Mouse (Mus musculus) embryo, embryonic 10.5 days (tissue): ENCODE measurements at regions not wholly inside any gene's neighbourhood (a gene's known extent, or its start where the extent isn't known, plus 50 kb on each side); places are given as distances from the start of the nearest gene placed in this dataset.

ENCODE experiments used
- DNase-seq: peaks from one replicate; pipeline ENCODE4 v3.0.0-alpha.2; 2015; ENCODE audit warnings: low spot score

DNA sequence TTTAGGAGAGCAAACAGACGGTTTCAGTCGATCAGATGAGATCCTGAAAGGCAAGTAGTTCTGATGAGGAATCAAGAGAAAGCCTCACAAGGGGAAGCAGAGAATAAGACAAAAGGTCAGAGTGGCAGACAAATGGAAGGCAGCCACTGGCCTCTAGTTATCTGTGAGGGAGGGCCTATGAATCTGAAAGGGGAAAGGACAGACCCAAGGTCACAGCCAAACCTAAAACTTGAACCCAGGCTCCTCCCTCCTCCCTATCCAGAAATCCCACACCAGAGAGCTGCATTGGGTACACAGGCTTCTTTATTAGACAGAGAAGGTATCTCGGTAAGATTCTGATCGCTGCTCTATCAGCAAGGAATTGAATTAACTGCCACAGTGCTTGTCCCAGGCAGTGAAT is 476.0 kb downstream of the Prss52 start:
- DNase-seq = no peak

- no peak for DNase-seq
These were observed 476.8 kb downstream of the Prss52 start for GRCm38 (mm10) chr14:64580862-64581261.

DNA sequence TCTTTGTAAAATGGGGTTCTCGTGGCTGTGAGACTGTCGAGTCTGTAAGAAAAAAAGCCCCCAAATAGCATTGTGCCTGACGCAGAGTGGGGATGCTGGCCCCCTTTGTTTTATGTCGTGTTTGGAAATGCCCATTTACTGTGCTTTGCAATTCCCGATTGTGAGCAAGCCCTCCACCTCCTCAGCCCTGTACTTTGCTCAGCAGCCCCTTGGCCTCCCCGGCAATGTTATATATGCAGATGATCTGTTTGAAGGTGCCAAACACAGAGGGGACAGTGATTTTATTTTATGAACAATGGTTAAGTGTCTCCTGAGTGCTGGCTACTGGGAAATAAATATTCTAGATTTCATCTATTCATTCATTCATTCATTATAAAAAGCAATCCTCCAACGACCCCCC is 477.6 kb downstream of the Prss52 start:
- no peak for DNase-seq

DNA sequence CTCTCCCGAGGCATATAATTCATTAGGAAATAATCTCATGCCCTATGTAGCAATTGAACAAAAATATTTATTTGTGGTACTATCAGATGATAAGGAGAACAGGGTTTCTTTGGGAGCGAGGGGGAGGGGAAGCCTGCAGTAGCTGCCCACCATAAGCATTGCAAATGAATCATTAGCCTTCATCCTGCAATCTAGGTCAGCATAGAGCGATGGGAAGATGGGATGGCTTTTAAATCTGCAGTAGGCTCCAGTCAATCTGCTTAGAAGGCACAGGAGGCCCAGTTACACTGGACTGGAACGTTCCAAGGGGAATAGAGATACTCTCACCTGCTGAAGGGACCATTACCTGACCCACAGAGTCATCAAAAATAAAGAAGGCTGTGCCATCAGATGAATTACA is 478.7 kb downstream of the Prss52 start:
- DNase-seq = no peak

GRCm38 (mm10) chr14:64584221-64584620 is 480.1 kb downstream of the Prss52 start:
- DNase-seq = no peak

- DNase-seq = no peak
These were observed 481.0 kb downstream of the Prss52 start for GRCm38 (mm10) chr14:64585081-64585470.

DNA sequence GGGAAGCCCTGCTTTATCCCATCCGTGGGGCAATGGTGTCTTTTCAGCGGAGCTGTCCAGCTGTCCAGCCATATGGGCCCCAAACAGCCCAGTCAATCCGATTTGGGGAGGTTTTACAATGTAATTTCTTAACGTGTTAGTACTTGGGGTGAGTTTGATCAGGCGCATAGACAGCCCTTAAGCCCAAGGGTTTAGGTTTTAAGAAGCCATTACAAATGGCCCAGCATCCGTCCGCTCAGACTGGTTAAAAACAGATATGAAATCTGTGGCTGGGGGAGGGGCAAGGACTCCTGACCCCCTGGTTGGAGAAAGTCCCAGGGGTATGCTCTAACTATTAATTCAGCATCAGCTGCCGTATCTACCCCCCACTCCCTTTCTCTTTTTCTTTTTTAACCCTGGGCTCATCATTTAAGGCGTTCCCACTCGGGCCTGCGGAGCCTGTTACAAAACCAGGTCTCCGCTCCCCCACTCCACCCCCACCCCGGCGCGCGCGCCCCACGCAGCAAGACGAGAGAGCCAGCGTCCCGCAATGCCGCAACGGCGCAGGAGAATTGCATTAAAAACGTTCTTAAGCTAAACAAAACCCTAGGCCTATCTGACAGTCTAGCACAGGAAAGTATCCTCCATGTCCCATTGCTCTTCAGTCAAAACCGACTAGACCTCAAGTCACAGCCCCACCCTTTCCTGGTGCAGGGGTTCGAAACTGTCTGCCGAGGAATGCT is 481.5 kb downstream of the Prss52 start:
- peak; percentile 49 for DNase-seq

DNA sequence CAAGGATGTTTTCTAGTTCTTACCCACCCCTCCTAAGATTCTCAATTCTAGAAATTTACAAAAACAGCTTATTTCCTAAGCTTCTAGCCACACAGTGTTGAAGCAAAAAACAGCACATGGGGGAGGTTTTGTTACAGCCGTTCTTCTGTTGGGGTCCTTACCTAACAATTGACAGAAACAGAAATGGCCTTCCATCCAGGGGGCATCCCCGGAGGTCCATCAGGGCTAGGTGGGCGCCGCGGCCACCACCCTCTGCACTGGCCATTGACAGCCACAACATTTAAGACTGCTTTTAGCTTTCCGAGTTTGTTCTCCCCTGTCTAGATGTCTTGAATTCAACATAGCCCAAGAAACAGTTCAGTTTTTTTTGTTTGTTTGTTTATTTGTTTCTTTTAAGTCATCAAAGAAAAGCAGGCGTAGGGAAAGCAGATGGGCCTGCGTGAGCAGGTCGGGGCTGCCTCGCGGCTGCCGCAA is 482.3 kb downstream of the Prss52 start:
- DNase-seq = no peak

- peak; percentile 54 for DNase-seq
These were observed 483.0 kb downstream of the Prss52 start for GRCm38 (mm10) chr14:64586860-64587698.

- peak; percentile 41 for DNase-seq
These were observed 483.8 kb downstream of the Prss52 start for GRCm38 (mm10) chr14:64587699-64588434.

GRCm38 (mm10) chr14:64588561-64588960 is 484.5 kb downstream of the Prss52 start:
- DNase-seq = no peak

DNA sequence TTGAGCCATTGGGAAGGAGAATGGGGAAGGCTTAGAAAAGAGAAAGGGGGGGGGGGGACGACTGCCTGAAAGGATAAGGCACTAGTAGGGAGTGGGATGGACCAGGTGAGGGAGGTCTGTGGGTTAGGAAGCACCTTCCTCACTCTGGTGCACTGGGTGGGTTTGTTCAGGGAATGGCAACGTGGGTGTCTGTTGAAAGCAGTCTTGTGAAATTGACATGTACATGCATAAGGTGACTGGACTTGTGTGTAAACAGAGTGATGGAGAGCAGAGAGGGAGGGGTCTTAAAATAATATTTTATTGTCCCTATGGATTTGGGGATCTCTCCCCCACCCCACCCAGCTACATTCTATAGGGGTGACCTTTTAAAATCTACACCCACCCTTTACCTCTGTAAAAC is 485.0 kb downstream of the Prss52 start:
- DNase-seq = no peak

DNA sequence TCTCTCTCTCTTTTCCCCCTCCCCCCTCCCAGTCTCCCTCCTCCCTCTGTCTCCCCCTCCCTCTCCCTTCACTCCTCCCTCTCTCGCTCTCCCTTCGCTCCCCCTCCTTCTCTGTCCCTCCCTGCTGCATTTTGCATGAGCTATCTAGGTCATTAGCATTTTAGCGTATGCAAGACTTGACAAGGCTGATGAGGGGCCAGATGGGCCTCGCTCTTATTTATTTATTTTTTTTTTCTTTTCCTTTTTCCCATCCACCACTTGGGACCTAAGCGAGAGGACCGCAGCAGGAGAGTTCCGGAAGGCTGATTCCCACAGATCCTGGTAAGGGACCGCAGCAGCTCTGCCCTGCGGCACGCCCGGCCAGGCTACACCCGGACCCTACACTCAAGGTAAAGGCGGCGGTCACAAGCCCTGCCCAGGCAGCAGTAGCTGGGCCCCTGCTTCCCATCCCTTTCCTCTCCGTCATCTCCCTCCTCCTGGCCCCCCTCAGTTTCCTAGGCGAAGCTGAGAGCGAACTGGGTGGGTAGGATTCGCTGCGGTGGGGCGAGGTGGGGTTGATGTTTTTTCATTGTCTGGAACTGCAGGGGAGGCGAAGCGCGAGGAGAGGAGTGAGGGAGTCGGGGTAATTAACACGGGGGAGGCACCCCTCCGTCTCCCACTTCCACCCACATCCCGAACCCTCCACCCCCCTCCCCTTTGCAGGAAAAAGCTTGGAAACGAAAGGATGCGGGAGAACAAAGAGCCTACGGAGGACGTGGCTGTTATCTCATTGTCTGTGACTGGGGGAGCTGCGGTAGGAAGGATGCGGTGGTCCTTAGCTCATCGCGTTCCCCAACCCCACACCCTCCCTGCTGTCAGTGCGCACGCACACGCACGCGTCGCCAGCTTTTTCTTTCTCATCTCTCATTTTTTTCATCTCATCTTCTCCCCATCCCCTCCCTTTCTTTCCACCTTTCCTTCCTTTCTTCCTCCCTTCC is 485.8 kb downstream of the Prss52 start:
- peak; percentile 66 for DNase-seq

- DNase-seq = no peak
These were observed 486.5 kb downstream of the Prss52 start for GRCm38 (mm10) chr14:64590611-64591010.

- DNase-seq = no peak
These were observed 487.2 kb downstream of the Prss52 start for GRCm38 (mm10) chr14:64591091-64591976.

DNA sequence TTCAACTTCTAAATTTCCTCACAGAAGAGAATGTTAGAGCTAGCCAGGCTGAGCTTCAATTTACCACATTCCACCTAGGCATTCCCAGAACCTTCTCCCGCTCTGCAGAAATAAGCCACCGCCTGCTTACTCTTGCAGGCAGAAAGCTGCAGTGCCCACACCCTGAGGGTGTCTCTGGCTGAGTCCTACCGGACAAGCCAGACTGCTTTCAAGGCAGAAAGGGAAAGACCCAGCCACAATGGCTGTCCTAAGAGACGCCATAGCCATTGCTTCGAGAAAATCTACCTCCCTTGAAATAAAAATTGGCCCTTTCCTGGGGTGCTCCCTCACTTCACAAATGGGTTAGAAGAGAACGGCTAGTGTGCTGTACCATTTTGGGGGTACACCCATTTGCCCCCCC is 488.1 kb downstream of the Prss52 start:
- DNase-seq = no peak

DNA sequence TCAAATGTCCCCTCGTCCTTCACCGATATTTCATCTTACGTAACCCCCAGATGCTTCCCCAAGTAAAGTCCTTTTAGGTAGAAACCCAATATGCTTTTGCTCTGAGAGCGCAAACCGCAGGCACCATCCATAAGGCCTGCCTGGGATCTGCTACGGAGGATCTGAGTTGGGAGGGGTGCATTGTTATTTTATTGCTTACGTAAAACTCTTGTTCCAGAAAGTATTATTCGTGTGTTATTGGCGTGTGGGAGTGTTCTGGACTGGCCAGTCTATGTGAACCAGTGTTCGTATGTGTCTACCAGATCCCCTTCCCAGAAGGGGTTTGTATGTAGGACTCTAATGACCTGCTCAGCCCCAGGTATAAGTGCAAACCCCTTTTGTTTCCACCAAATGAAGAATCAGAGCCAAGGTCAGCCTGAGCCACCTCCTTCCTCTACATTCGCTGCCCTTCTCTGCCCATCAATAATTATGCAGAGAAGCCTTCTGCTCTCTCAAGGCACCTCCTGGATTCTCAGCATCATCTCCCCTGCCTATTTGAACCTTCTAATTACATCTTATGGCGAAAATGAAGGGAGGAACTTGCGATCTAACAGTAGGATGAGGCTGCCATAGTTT is 488.7 kb downstream of the Prss52 start:
- no peak for DNase-seq

- DNase-seq = peak; percentile 44
These were observed 489.5 kb downstream of the Prss52 start for GRCm38 (mm10) chr14:64593564-64593963.

DNA sequence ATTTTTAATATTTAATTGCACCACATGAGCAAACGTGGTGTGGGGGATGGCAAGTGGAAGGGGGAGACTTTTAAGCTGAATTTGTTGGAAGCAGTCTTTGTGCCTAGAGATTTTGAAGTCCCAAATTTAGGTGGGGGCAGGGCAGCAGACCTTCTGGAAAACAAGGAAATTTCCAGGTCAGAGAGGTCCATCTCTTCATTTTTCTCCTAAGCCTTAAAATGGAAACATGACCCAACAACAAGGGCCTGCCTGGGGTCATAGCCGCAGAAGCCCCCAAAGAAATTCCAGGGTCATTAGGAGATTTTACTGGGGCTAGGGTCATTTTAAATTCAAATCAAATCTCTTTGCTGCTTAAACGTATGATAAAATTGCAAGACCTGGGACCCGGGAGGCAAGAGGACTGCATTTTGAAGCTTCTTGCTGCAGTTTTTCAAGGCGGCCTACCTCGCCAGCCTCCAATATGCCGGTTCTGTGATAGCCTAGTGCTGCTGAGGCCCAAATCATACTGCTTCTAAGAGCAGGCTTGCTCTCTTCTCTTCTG is 490.0 kb downstream of the Prss52 start:
- no peak for DNase-seq
